Mouse (Mus musculus) common myeloid progenitor, adult 5-6 weeks (primary cell): ENCODE results near the gene Gpkow. TPM values are rescaled to one million over a fixed set of nuclear protein-coding genes. Genes with fewer than 3 reads are reported as not detected.

Experiments used
- ATAC-seq: replicated peaks from 2 replicates; pipeline ENCODE4 v1.8.0; 2016; ENCODE audit warnings: low read depth, mild to moderate bottlenecking, moderate TSS enrichment, inconsistent platforms; ENCODE audit not compliant: poor library complexity, severe bottlenecking
- total RNA-seq: library from RNA; stranded (forward); fragments of 200-1000, 187-1606 nt; gene quantifications from 2 replicates; pipeline ENCODE4 v1.2.3, GENCODE M21; 2017

Gpkow gene
- total RNA-seq, 1 experiment from 2014 or later = 22.4 TPM

DNA sequence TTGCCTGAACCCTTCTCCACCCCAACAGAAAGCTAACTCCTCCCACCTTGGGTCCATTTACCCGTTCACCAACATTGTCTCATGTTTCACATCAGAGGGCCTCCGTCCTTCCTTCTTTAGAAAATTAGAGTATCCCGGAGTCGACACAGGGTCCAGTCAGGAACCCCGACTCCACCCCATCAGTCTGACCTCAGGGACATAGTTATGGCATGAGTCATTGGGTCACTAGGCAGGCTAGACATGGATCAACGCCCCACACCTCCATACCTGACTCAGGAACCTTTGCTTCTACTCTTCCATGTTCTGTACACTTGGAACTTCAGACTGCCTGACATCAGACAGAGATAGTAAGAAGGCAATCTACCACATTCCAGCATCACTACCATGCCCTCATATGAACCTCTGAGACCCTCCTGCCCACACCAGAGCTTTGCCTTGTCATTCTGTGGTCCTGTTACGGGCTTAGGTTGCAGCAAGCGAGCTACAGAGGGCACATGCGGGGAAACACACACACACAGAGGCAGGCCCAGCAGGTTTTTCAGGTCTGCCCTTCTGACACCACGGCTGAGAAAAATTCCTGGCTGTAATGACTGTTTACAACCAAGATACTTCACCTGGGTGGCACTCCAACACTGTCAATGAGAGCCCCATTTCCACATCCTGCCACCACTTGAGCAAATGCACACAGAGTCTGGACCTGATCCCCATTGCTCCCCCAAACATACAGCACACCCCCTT is 43.3 kb downstream of the Gpkow start:
- ATAC-seq = no peak

DNA sequence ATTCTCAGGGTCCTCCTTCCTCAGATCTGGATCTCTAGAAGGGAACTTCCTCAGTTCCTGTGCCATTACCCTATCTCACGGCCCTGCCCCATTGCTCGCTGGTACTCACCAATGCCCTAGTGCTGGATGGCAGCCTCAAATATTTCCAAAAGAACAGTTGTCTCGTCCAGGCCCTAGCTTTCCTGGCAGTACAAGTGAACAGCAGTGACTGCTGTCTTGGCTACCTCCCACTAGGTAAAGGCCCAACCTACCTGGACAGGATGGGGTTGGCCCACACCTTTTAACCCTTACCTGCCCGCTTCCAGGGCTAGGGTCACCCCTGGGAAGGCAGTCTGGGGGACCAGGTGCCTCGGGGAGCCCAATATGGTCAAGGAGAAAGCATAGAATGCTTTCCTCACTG is 44.2 kb downstream of the Gpkow start:
- no peak for ATAC-seq

DNA sequence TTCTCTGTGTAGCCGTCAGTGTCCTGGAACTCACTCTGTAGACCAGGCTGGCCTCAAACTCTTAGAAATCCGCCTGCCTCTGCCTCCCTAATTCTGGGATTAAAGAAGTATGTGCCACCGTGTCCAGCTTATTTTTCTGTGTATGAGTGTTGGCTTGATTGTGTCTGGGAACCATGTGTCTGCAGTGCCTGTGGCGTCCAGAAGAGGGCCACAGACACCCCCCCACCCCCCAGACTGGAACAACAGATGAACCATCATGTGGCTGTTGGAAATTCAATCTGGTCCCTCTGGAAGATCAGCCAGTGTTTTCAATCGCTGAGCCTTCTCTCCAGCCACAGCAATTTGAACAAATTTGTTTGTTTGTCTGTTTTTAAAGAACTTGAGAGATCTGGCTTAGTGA is 46.5 kb downstream of the Gpkow start:
- ATAC-seq = peak; percentile 62; the same call in 1 of the 2 replicates

DNA sequence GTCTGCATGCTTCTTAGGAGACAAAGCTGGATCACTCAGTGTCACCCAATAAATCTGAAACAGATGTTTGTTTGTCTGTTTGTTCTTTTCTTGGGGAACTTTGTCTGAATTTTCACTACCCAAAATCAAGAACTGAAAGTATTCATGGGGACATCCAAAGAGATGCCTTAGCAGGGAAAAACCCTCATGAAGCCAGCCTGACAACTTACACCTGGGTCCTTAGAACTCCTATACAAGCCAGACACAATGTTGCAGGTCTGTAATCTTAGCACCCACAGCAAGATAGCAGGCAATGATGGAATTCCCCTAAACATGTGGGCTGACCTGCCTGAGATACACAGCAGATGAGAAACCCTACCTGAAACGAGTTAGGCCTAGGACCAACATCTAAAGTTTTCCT is 48.0 kb downstream of the Gpkow start:
- ATAC-seq = no peak

DNA sequence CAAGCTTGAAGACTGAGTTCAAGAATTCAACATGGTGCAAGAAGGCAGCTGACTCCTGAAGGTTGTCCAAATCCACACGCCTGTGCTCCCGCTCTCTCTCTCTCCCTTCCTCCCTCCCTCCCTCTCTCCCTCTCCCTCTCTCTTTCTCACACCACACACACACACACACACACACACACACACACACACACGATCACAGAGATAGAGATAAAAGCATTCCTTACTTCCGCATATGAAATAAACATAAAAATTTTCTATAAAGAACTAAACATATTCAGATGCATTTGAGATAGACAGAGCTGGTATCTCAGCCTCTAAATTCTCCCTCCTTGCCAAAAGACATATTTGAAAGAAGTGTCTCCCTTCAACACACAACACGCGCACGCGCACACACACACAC is 48.5 kb downstream of the Gpkow start:
- ATAC-seq = no peak

DNA sequence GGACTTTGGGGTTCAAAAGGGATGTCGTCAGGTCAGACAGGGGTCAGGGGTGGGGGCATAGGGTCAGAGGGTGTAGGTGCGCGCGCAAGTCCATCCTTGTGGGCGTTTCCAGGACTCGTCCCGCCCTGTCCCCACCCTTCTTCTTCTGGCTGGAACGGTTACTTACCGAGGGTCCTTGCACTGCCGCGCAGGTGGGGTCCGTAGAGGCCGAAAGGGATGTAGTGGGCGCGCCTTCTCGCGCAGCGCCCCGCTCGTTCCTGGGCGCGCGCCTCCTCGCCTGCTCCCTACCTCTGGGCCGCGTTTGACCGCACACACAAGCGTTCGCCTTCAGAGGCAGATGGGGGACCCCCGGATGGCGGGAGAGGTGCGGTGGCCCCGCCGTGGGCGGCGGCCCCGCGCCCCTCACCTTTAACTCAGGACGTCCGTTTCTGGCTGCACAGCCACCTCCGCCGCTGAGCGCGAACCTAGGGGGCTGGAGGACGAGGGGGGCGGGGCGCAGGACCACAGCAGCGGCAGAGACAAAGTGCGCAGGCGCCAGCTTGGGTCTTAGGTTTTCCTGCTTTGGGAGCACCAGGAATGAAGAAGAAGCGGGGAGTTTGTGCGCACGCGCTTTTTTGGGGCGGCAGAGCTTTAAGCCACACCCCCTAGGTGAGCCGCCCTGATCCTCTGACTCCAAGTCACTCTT is 53.6 kb downstream of the Gpkow start, which contains the start of gene Ccdc120:
Gene Ccdc120 (minus strand): TSS at position 474 of the 685 bp plus-strand sequence.
- peak; percentile 63; the same call in 1 of the 2 replicates for ATAC-seq

DNA sequence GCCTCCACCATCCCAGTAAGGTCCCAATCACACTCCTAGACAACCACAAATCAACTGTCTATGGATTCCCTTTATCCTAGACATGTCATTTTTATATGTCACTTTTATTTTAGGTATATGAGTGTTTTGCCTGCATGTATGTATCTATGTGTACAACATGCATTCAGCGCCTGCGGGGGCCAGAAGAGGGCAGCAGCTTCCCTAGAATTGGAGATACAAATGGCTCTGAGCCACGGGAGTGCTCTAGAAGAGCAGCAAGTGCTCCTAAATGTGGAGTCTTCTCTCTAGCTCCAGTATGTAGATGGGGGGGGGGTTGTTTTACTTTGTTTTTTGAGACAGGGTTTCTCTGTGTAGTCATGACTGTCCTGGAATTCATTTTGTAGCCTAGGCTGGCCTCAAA is 56.7 kb downstream of the Gpkow start:
- peak; percentile 89 for ATAC-seq

Other genes starting within 250 kb of the Gpkow start
- gene Foxp3, start 123.5 kb upstream of the Gpkow start, total RNA-seq = 0.05 TPM in 1 of 2 replicates, not detected in the other
- 0.82 and 1.0 TPM in 2 replicates for gene Ppp1r3f, start 122.8 kb upstream of the Gpkow start, total RNA-seq
- 31.2 and 36.4 TPM in 2 replicates for gene Ccdc22, start 91.6 kb upstream of the Gpkow start, total RNA-seq
- 0.05 TPM in 1 of 2 replicates, not detected in the other for gene Cacna1f, start 90.0 kb upstream of the Gpkow start, total RNA-seq
- gene Syp, start 58.7 kb upstream of the Gpkow start, total RNA-seq = 1.6 TPM in 1 of 2 replicates, not detected in the other
- gene Prickle3, start 39.9 kb upstream of the Gpkow start, total RNA-seq = 3.4 and 4.6 TPM in 2 replicates
- gene Plp2, start 25.7 kb upstream of the Gpkow start, total RNA-seq = 42.5 and 44.7 TPM in 2 replicates
- gene Magix, start 15.9 kb upstream of the Gpkow start, total RNA-seq = 0.68 TPM in 1 of 2 replicates, not detected in the other
- 31.1 and 31.9 TPM in 2 replicates for gene Wdr45, start 17.2 kb downstream of the Gpkow start, total RNA-seq
- gene Gm45208, start 25.1 kb downstream of the Gpkow start, total RNA-seq = not detected in 2 replicates
- 6.2 and 10.4 TPM in 2 replicates for gene Praf2, start 31.3 kb downstream of the Gpkow start, total RNA-seq
- gene Ccdc120, start 53.8 kb downstream of the Gpkow start, total RNA-seq = 5.2 and 6.8 TPM in 2 replicates
- 7.1 and 10.1 TPM in 2 replicates for gene Tfe3, start 65.4 kb downstream of the Gpkow start, total RNA-seq
- 73.1 and 85.8 TPM in 2 replicates for gene Gripap1, start 92.6 kb downstream of the Gpkow start, total RNA-seq
- 0.91 TPM in 1 of 2 replicates, not detected in the other for gene Kcnd1, start 125.2 kb downstream of the Gpkow start, total RNA-seq
- gene Otud5, start 144.2 kb downstream of the Gpkow start, total RNA-seq = 57.0 and 57.9 TPM in 2 replicates
- 2.2 and 5.0 TPM in 2 replicates for gene Pim2, start 181.1 kb downstream of the Gpkow start, total RNA-seq
- gene Slc35a2, start 186.9 kb downstream of the Gpkow start, total RNA-seq = 10.5 and 13.2 TPM in 2 replicates
- gene Pqbp1, start 202.1 kb downstream of the Gpkow start, total RNA-seq = 156 and 162 TPM in 2 replicates
- gene Timm17b, start 202.2 kb downstream of the Gpkow start, total RNA-seq = 42.2 and 54.8 TPM in 2 replicates
- gene Gm10491, start 210.7 kb downstream of the Gpkow start, total RNA-seq = not detected in 2 replicates
- gene Gm10490, start 212.4 kb downstream of the Gpkow start, total RNA-seq = not detected in 2 replicates
- gene Pcsk1n, start 222.7 kb downstream of the Gpkow start, total RNA-seq = not detected in 2 replicates
- gene Eras, start 231.5 kb downstream of the Gpkow start, total RNA-seq = not detected in 2 replicates